In genomic region chr10:91170143-91170941, GRCm38 (mm10) we compare ENCODE assay signal across 8 mouse cellular contexts. TPM values are rescaled to one million over a fixed set of nuclear protein-coding genes. Genes with fewer than 3 reads are reported as not detected.
DNase-seq lines count a peak whose midpoint lies in the region; ATAC-seq and TF ChIP-seq lines count a peak whose summit lies in the region.

No protein-coding gene starts in this region.

- WGBS in forebrain, embryonic 10.5 days, result under 1% methylated on average over 50 of the region's 50 CpGs
- WGBS in heart, embryonic 15.5 days, result under 1% methylated on average over 48 of the region's 50 CpGs
- WGBS in lung, adult 2 months, result under 1% methylated on average over 50 of the region's 50 CpGs
- under 1% methylated on average over 40 of the region's 50 CpGs for WGBS in neural tube, embryonic 15.5 days

- peak overlapping the region; percentile 100 for H3K27ac ChIP-seq in forebrain, embryonic 10.5 days
- H3K27ac ChIP-seq in heart, embryonic 15.5 days, result peak overlapping the region; percentile 98
- peak overlapping the region; percentile 99 for H3K27ac ChIP-seq in neural tube, embryonic 15.5 days (replicated peaks)

- peak overlapping the region; percentile 100 for H3K9ac ChIP-seq in heart, embryonic 15.5 days
- H3K9ac ChIP-seq in neural tube, embryonic 15.5 days (replicated peaks), result peak overlapping the region; percentile 98

- no peak; the same call in 1 of the 2 replicates for ATAC-seq in heart, embryonic 15.5 days (replicated peaks; ENCODE audit: insufficient number of reproducible peaks, insufficient read depth, low FRiP score, low read depth)
- ATAC-seq in neural tube, embryonic 15.5 days (ENCODE audit: low FRiP score), result peak; percentile 71

- H3K9me3 ChIP-seq in forebrain, embryonic 10.5 days, result no peaks in the 10 kb centered on the region
- no peaks in the 10 kb centered on the region for H3K9me3 ChIP-seq in heart, embryonic 15.5 days (replicated peaks)
- no peaks in the 10 kb centered on the region for H3K9me3 ChIP-seq in neural tube, embryonic 15.5 days (replicated peaks)

- peaks cover 36% of the 10 kb centered on the region for H3K36me3 ChIP-seq in forebrain, embryonic 10.5 days (replicated peaks)
- peaks cover 6% of the 10 kb centered on the region for H3K36me3 ChIP-seq in heart, embryonic 15.5 days
- no peaks in the 10 kb centered on the region for H3K36me3 ChIP-seq in neural tube, embryonic 15.5 days

- peak; percentile 83 to 84 for DNase-seq in CD8-positive naive resting alpha-beta T cell, adult 2 months (ENCODE audit: low read depth in 2 of 2, low spot score in 2 of 2)
- peak; percentile 86 for DNase-seq in c-Kit-negative CD71-positive TER-119-positive erythroid progenitor cells, embryonic 14.5 days (ENCODE audit: low read depth, low spot score)
- peak; percentile 85 for DNase-seq in forebrain, embryonic 10.5 days (ENCODE audit: extremely low spot score, low spot score)
- peak; percentile 91 to 92 for DNase-seq in kidney, postnatal 25 days
- peak; percentile 82 for DNase-seq in lung, adult 2 months
- DNase-seq in testis, postnatal 14 days (ENCODE audit: low spot score), result peak; percentile 88

- H3K4me1 ChIP-seq in forebrain, embryonic 10.5 days, result peaks cover 38% of the 10 kb centered on the region
- peaks cover 43% of the 10 kb centered on the region for H3K4me1 ChIP-seq in heart, embryonic 15.5 days (replicated peaks)
- H3K4me1 ChIP-seq in lung, adult 2 months (ENCODE audit: control insufficient read depth, insufficient read depth, low read length), result peaks cover 5% of the 10 kb centered on the region
- H3K4me1 ChIP-seq in neural tube, embryonic 15.5 days, result peaks cover 34% of the 10 kb centered on the region

- peak; percentile 50; the same call in 1 of the 2 replicates for TF ChIP-seq POLR2A in lung, adult 2 months (IDR thresholded peaks at IDR 0.05; ENCODE audit: borderline replicate concordance, extremely low read depth, low read depth, low read length)

- H3K4me2 ChIP-seq in heart, embryonic 15.5 days, result peak overlapping the region; percentile 62
- H3K4me2 ChIP-seq in neural tube, embryonic 15.5 days, result peak overlapping the region; percentile 65

- TF ChIP-seq CTCF in lung, adult 2 months (IDR thresholded peaks at IDR 0.05; ENCODE audit: insufficient read depth, low read length), result peak; percentile 78

- no peaks in the 10 kb centered on the region for H3K27me3 ChIP-seq in forebrain, embryonic 10.5 days (ENCODE audit: poor library complexity, severe bottlenecking)
- no peaks in the 10 kb centered on the region for H3K27me3 ChIP-seq in heart, embryonic 15.5 days
- H3K27me3 ChIP-seq in neural tube, embryonic 15.5 days (replicated peaks), result no peaks in the 10 kb centered on the region

- H3K4me3 ChIP-seq in forebrain, embryonic 10.5 days, result peak overlapping the region; percentile 97
- peak overlapping the region; percentile 95 for H3K4me3 ChIP-seq in heart, embryonic 15.5 days
- H3K4me3 ChIP-seq in lung, adult 2 months (replicated peaks; ENCODE audit: extremely low read depth, low read depth, low read length), result peak overlapping the region; percentile 86
- H3K4me3 ChIP-seq in neural tube, embryonic 15.5 days (replicated peaks), result peak overlapping the region; percentile 96

RNA-seq across cellular contexts. Expression of gene Tmpo, which starts 10.8 kb away (rescaled TPM):
- polyA plus RNA-seq in forebrain, embryonic 10.5 days (2016; fragmentation: Nextera tagmentation; extraction: Ambion mirVana), result 261 and 275 TPM in 2 replicates
- polyA plus RNA-seq in heart, embryonic 15.5 days (2015; fragmentation: Nextera tagmentation; extraction: Ambion mirVana), result 154 and 159 TPM in 2 replicates
- polyA plus RNA-seq in lung, adult 2 months (2012; rRNA removed), result 40.4 and 49.6 TPM in 2 replicates
- 80.0 and 105 TPM in 2 replicates for polyA plus RNA-seq in neural tube, embryonic 15.5 days (2015; fragmentation: Nextera tagmentation; extraction: Ambion mirVana)

RNA-seq across cellular contexts. Expression of gene Slc25a3, which starts 46.5 kb away (rescaled TPM):
- polyA plus RNA-seq in forebrain, embryonic 10.5 days (2016; fragmentation: Nextera tagmentation; extraction: Ambion mirVana), result 412 and 413 TPM in 2 replicates
- polyA plus RNA-seq in heart, embryonic 15.5 days (2015; fragmentation: Nextera tagmentation; extraction: Ambion mirVana), result 912 and 1,036 TPM in 2 replicates
- polyA plus RNA-seq in lung, adult 2 months (2012; rRNA removed), result 228 and 232 TPM in 2 replicates
- 595 and 628 TPM in 2 replicates for polyA plus RNA-seq in neural tube, embryonic 15.5 days (2015; fragmentation: Nextera tagmentation; extraction: Ambion mirVana)
